Mouse (Mus musculus): Measurements from ENCODE around the gene Pabpn1l. TPM values are rescaled to one million over a fixed set of nuclear protein-coding genes. Genes with fewer than 3 reads are reported as not detected.

The Pabpn1l gene
- not detected in 2 replicates for polyA plus RNA-seq (2014; fragmentation: Nextera tagmentation; extraction: Ambion mirVana)

DNA sequence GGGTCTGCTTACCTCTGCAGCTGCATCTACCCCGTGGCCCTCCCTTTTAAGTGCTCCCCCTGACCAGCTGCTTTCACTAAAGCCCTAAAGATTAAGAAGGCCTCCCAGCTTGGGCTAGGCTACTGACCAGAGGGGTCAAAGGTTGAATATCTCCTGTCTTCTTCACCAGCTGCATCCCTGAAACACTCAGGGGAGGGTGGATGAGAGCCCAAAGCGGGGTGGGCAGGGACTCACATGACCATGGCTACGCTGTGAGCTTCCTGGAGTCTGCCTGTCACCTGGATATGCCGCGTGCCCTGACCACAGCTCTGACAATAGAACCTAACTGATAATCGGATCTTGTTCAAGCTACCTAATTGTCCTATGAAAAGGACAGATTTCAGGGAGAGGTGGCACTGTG lies at the start of gene Pabpn1l:
TSS of gene Pabpn1l (minus strand) at position 13 of the 400 bp plus-strand sequence.
- Histone ChIP-seq H3K4me1 (ENCODE audit: control insufficient read depth, insufficient read depth, low read length) (peaks cover 5% of the 10 kb centered on the region; the same call in 1 of the 2 replicates), H3K27ac (ENCODE audit: low read depth, low read length) (no peak within 1 kb of the TSS), H3K4me2 (ENCODE audit: low read depth) (no peak within 1 kb of the TSS), H3K9ac (ENCODE audit: low read length) (no peak within 1 kb of the TSS), H3K27me3 (ENCODE audit: control insufficient read depth, insufficient read depth, low read length) (no peaks in the 10 kb centered on the region), H3K9me3 (ENCODE audit: control insufficient read depth, low read length) (no peaks in the 10 kb centered on the region), H3K4me3 (ENCODE audit: low read depth, low read length) (no peak within 1 kb of the TSS), H3K36me3 (ENCODE audit: control insufficient read depth, insufficient read depth, low read length) (no peaks in the 10 kb centered on the region)
- ATAC-seq (ENCODE audit: insufficient read depth, low FRiP score, low TSS enrichment) (no peak), DNase-seq (ENCODE audit: low spot score) (no peak)
- 64% methylated on average over 6 of the region's 6 CpGs for WGBS

DNA sequence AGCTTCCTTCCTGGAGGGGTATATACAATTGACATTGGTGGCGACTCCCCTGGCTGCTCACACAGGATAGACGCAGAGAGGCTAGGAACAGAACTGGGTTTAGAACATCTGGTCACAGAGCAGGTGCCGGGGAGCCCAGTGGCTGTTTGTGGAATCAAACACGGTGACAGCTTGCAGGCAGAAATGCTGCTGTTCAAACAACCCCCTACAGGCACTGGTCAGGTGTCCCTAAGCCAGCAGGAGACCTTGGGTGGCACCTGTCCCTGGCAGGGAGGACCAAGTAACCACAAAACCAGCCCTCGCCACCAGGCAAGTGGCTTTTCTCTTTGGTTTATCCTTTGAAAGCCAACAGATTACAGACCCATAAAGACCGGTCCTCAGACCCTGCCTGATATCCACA lies 49.4 kb upstream of the Pabpn1l start:
- ATAC-seq (ENCODE audit: insufficient read depth, low FRiP score, low TSS enrichment) (no peak), DNase-seq (ENCODE audit: low spot score) (no peak)
- no peak overlapping the region for H3K4me3 ChIP-seq (ENCODE audit: low read depth, low read length)
- H3K27me3 ChIP-seq (ENCODE audit: control insufficient read depth, insufficient read depth, low read length) = peaks cover 16% of the 10 kb centered on the region; the same call in 1 of the 2 replicates
- H3K36me3 ChIP-seq (ENCODE audit: control insufficient read depth, insufficient read depth, low read length) = no peaks in the 10 kb centered on the region
- no peak overlapping the region for H3K27ac ChIP-seq (ENCODE audit: low read depth, low read length)
- 72% methylated on average over 6 of the region's 6 CpGs for WGBS
- no peak overlapping the region for H3K4me2 ChIP-seq (ENCODE audit: low read depth)
- no peak overlapping the region for H3K9ac ChIP-seq (ENCODE audit: low read length)
- no peaks in the 10 kb centered on the region for H3K9me3 ChIP-seq (ENCODE audit: control insufficient read depth, low read length)
- H3K4me1 ChIP-seq (ENCODE audit: control insufficient read depth, insufficient read depth, low read length) = peaks cover 8% of the 10 kb centered on the region; the same call in 1 of the 2 replicates

DNA sequence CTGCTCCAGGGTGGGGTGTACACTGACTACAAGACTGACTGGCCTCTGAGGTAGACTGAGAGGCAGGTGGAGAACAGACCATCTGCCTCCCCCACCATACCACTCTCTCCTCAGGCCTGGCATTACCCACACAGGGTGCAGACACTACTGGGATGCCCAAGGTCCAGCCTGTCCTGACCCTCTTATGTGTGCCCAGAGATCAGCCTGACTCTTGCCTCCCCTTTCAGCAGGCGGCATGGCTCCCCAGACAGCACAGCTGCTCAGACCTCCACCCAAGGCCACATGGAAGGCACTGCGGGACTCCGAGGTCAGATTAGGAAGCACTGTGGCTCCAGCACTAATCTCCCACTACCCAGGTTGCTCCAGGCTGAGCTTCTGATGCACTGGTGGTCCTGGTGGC lies 48.2 kb upstream of the Pabpn1l start:
- 67% methylated on average over 3 of the region's 3 CpGs for WGBS
- Histone ChIP-seq H3K27me3 (ENCODE audit: control insufficient read depth, insufficient read depth, low read length) (0 out of 2 replicates have a peak, but pooled peaks cover 7% of the 10 kb centered on the region), H3K4me1 (ENCODE audit: control insufficient read depth, insufficient read depth, low read length) (peaks cover 10% of the 10 kb centered on the region), H3K9ac (ENCODE audit: low read length) (no peak overlapping the region), H3K36me3 (ENCODE audit: control insufficient read depth, insufficient read depth, low read length) (no peaks in the 10 kb centered on the region), H3K9me3 (ENCODE audit: control insufficient read depth, low read length) (no peaks in the 10 kb centered on the region), H3K27ac (ENCODE audit: low read depth, low read length) (no peak overlapping the region), H3K4me3 (ENCODE audit: low read depth, low read length) (no peak overlapping the region), H3K4me2 (ENCODE audit: low read depth) (no peak overlapping the region)
- DNase-seq (ENCODE audit: low spot score) = no peak
- ATAC-seq (ENCODE audit: insufficient read depth, low FRiP score, low TSS enrichment) = no peak

DNA sequence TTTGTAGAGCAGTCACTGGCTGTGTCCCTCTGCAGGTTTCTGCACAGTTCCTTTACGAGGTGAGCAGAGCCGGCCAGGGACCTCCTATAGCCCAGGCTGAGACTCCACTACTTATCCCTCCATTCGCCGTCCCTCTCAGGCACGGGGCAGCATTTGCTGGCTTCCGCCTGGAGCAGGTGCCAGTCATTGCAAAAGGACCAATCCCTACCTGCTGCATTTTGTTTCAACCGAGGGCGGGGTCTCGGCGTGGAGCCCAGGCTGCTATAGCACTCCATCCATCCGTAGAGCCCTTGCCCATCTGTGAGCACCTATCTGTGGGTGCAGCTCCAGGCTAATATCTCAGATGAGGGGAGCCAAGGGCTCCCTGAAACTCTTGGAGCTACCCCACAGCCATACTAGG lies 47.5 kb upstream of the Pabpn1l start:
- Histone ChIP-seq H3K9me3 (ENCODE audit: control insufficient read depth, low read length) (no peaks in the 10 kb centered on the region), H3K4me1 (ENCODE audit: control insufficient read depth, insufficient read depth, low read length) (peaks cover 13% of the 10 kb centered on the region), H3K4me2 (ENCODE audit: low read depth) (no peak overlapping the region), H3K9ac (ENCODE audit: low read length) (no peak overlapping the region), H3K27me3 (ENCODE audit: control insufficient read depth, insufficient read depth, low read length) (0 out of 2 replicates have a peak, but pooled peaks cover 7% of the 10 kb centered on the region), H3K36me3 (ENCODE audit: control insufficient read depth, insufficient read depth, low read length) (no peaks in the 10 kb centered on the region), H3K27ac (ENCODE audit: low read depth, low read length) (no peak overlapping the region), H3K4me3 (ENCODE audit: low read depth, low read length) (no peak overlapping the region)
- 22% methylated on average over 11 of the region's 11 CpGs for WGBS
- ATAC-seq (ENCODE audit: insufficient read depth, low FRiP score, low TSS enrichment) (no peak), DNase-seq (ENCODE audit: low spot score) (no peak)

DNA sequence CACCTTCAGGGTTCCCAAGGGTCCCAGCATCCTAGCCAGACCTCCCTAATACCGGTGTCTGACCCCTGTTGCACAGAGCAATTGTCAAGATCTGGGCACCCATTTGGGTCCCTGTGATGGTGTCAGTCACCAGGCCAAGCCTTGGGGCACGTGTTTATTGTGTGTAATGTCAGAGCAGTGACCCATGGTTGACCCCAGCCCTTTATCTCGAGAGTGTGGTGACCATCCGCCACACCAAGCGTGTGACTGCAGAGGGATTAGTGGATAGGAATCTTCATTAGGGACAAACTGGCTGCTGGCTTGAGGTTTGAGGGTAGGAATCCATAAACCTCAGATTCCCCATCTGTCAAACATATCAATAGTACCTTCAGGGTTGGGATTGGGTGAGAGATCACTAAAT lies 46.8 kb upstream of the Pabpn1l start:
- Histone ChIP-seq H3K9ac (ENCODE audit: low read length) (no peak overlapping the region), H3K4me2 (ENCODE audit: low read depth) (no peak overlapping the region), H3K4me1 (ENCODE audit: control insufficient read depth, insufficient read depth, low read length) (peaks cover 13% of the 10 kb centered on the region), H3K4me3 (ENCODE audit: low read depth, low read length) (no peak overlapping the region), H3K27me3 (ENCODE audit: control insufficient read depth, insufficient read depth, low read length) (0 out of 2 replicates have a peak, but pooled peaks cover 7% of the 10 kb centered on the region), H3K27ac (ENCODE audit: low read depth, low read length) (no peak overlapping the region), H3K9me3 (ENCODE audit: control insufficient read depth, low read length) (no peaks in the 10 kb centered on the region), H3K36me3 (ENCODE audit: control insufficient read depth, insufficient read depth, low read length) (no peaks in the 10 kb centered on the region)
- 23% methylated on average over 5 of the region's 5 CpGs for WGBS
- DNase-seq (ENCODE audit: low spot score) (no peak), ATAC-seq (ENCODE audit: insufficient read depth, low FRiP score, low TSS enrichment) (no peak)

DNA sequence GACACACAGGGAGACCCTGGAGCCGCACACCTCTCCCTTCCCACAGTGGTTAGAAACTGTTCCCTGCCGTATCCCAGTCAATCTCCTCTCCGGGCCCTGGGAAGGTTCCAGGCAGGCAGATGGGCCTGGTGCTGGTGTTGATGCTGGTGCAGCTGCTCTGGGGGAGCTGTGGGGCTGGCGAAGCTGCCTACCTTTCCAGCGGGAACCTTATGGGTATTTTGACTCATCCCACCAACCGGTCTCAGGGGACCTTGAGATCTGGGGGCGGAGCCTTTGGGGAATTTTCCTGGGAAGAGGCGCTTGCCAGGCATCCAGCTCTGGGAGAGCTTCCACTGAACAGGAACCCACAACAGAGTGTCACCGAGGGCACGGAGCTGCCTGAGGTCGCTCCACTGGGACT lies 45.3 kb upstream of the Pabpn1l start:
- Histone ChIP-seq H3K4me1 (ENCODE audit: control insufficient read depth, insufficient read depth, low read length) (peaks cover 22% of the 10 kb centered on the region), H3K9me3 (ENCODE audit: control insufficient read depth, low read length) (no peaks in the 10 kb centered on the region), H3K27me3 (ENCODE audit: control insufficient read depth, insufficient read depth, low read length) (0 out of 2 replicates have a peak, but pooled peaks cover 4% of the 10 kb centered on the region), H3K9ac (ENCODE audit: low read length) (no peak overlapping the region), H3K4me2 (ENCODE audit: low read depth) (no peak overlapping the region), H3K27ac (ENCODE audit: low read depth, low read length) (no peak overlapping the region), H3K36me3 (ENCODE audit: control insufficient read depth, insufficient read depth, low read length) (no peaks in the 10 kb centered on the region), H3K4me3 (ENCODE audit: low read depth, low read length) (no peak overlapping the region)
- no peak for DNase-seq (ENCODE audit: low spot score)
- WGBS = 72% methylated on average over 11 of the region's 11 CpGs
- ATAC-seq (ENCODE audit: insufficient read depth, low FRiP score, low TSS enrichment) = no peak

DNA sequence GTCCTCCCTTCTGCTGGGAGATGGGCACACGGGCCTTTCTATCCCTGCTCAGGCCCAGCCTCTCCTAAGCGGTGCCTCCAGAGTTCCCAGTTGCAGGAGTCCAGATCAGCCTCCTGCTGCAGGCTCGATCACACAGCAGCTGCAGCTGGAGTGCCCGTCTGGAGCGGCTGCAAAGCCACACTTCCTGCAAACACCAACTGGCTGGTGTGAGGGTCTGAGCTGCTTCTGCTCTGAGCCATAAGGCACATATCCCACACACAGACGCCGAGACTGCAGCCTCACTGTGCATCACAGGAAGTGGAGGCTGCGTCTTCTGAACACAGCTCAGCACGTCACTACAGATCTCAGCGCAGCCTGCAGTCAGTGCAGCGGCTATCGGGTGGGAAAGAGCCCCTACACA lies 44.3 kb upstream of the Pabpn1l start:
- H3K9me3 ChIP-seq (ENCODE audit: control insufficient read depth, low read length) = no peaks in the 10 kb centered on the region
- H3K4me3 ChIP-seq (ENCODE audit: low read depth, low read length) = no peak overlapping the region
- 0 out of 2 replicates have a peak, but pooled peaks cover 4% of the 10 kb centered on the region for H3K27me3 ChIP-seq (ENCODE audit: control insufficient read depth, insufficient read depth, low read length)
- H3K27ac ChIP-seq (ENCODE audit: low read depth, low read length) = no peak overlapping the region
- DNase-seq (ENCODE audit: low spot score) (no peak), ATAC-seq (ENCODE audit: insufficient read depth, low FRiP score, low TSS enrichment) (no peak)
- no peaks in the 10 kb centered on the region for H3K36me3 ChIP-seq (ENCODE audit: control insufficient read depth, insufficient read depth, low read length)
- H3K9ac ChIP-seq (ENCODE audit: low read length) = no peak overlapping the region
- WGBS = 68% methylated on average over 12 of the region's 12 CpGs
- no peak overlapping the region for H3K4me2 ChIP-seq (ENCODE audit: low read depth)
- peaks cover 22% of the 10 kb centered on the region for H3K4me1 ChIP-seq (ENCODE audit: control insufficient read depth, insufficient read depth, low read length)

DNA sequence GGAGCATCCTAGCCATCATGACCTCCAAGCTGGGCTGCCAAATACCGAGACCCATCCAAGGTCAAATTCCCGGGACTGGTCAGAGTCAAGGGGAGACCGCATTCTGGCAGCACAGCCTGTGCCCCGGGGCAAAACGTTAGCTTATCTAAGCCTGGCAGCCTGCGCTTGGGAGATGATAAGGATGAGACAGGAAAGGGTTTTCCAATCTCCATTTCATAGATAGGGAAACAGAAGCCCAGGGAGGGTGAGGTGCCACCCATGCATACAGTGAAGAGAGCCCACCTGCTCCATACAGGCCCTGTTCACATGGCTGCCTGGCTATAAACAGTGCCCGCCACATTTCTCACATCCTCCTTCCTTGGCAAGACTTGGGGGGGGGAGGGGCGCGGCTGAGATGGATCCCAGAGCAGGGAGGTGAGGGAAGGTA lies 43.8 kb upstream of the Pabpn1l start:
- ATAC-seq (ENCODE audit: insufficient read depth, low FRiP score, low TSS enrichment) (no peak), DNase-seq (ENCODE audit: low spot score) (no peak)
- Histone ChIP-seq H3K4me2 (ENCODE audit: low read depth) (no peak overlapping the region), H3K27ac (ENCODE audit: low read depth, low read length) (no peak overlapping the region), H3K36me3 (ENCODE audit: control insufficient read depth, insufficient read depth, low read length) (no peaks in the 10 kb centered on the region), H3K4me3 (ENCODE audit: low read depth, low read length) (no peak overlapping the region), H3K27me3 (ENCODE audit: control insufficient read depth, insufficient read depth, low read length) (0 out of 2 replicates have a peak, but pooled peaks cover 4% of the 10 kb centered on the region), H3K9ac (ENCODE audit: low read length) (no peak overlapping the region), H3K4me1 (ENCODE audit: control insufficient read depth, insufficient read depth, low read length) (peaks cover 23% of the 10 kb centered on the region), H3K9me3 (ENCODE audit: control insufficient read depth, low read length) (no peaks in the 10 kb centered on the region)
- 59% methylated on average over 9 of the region's 9 CpGs for WGBS

DNA sequence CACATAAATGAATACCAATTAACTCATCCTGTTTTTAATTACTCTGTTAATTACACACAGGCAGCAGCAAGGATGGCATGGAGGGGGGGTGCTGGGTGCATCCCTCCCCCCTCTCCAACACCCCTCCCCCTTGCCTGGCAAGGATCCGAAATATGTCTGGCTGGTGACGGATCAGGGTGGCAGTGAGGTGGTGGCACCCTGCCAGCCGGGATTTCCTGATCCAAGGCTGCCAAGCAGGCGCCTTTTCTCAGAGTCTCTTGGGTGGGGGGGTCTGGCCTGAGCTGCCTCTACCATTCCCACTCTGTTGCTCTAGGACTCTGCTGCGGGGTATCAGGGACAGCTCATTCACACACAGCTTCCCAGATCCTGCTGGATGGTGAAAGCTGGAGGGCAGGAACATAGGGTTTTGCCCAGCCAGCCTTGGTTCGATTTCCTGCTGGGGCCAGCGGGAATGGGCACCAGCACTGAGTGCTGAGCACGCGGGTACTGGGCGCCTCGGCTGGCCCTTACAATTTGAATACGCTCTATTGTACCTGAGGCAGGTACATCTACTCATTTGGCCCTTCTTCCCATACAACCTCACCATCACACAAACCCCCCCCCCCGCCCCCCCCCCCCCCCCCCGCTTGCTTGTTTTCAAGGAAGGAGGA lies 43.3 kb upstream of the Pabpn1l start:
- H3K27me3 ChIP-seq (ENCODE audit: control insufficient read depth, insufficient read depth, low read length) = no peaks in the 10 kb centered on the region
- H3K36me3 ChIP-seq (ENCODE audit: control insufficient read depth, insufficient read depth, low read length) = no peaks in the 10 kb centered on the region
- H3K4me3 ChIP-seq (ENCODE audit: low read depth, low read length) = no peak overlapping the region
- H3K27ac ChIP-seq (ENCODE audit: low read depth, low read length) = no peak overlapping the region
- DNase-seq (ENCODE audit: low spot score) (no peak), ATAC-seq (ENCODE audit: insufficient read depth, low FRiP score, low TSS enrichment) (no peak)
- H3K4me2 ChIP-seq (ENCODE audit: low read depth) = no peak overlapping the region
- H3K9me3 ChIP-seq (ENCODE audit: control insufficient read depth, low read length) = no peaks in the 10 kb centered on the region
- WGBS = 79% methylated on average over 12 of the region's 14 CpGs
- H3K4me1 ChIP-seq (ENCODE audit: control insufficient read depth, insufficient read depth, low read length) = peaks cover 29% of the 10 kb centered on the region
- no peak overlapping the region for H3K9ac ChIP-seq (ENCODE audit: low read length)

Data from neural tube, embryonic 11.5 days (tissue).